Comparison of ENCODE assay signal across 9 mouse cellular contexts in genomic region chr7:24903444-24903825, GRCm38 (mm10). TPM values are rescaled to one million over a fixed set of nuclear protein-coding genes. Genes with fewer than 3 reads are reported as not detected.
DNase-seq lines count a peak whose midpoint lies in the region; ATAC-seq and TF ChIP-seq lines count a peak whose summit lies in the region.
"Had no signal": no experiment of that assay in that cellular context is flagged by ENCODE, and none has a peak within 500 bp of the region (broad histone marks: within the 10 kb centered on the region; RNA-seq: fewer than 3 reads in every experiment).

No protein-coding gene starts in this region.

- TF ChIP-seq CTCF in lung, adult 2 months (IDR thresholded peaks at IDR 0.05; ENCODE audit: insufficient read depth, low read length) = no peak

- WGBS in lung, adult 2 months = 3% methylated on average over 10 of the region's 10 CpGs
- 39% methylated on average over 10 of the region's 10 CpGs for WGBS in embryonic facial prominence, embryonic 10.5 days
- 19% methylated on average over 10 of the region's 10 CpGs for WGBS in intestine, embryonic 14.5 days
- 44% methylated on average over 10 of the region's 10 CpGs for WGBS in neural tube, embryonic 13.5 days

- H3K4me3 ChIP-seq in lung, adult 2 months (replicated peaks; ENCODE audit: extremely low read depth, low read depth, low read length) = peak overlapping the region; percentile 64
- H3K4me3 ChIP-seq in embryonic facial prominence, embryonic 10.5 days = peak overlapping the region; percentile 78
- H3K4me3 ChIP-seq in intestine, embryonic 14.5 days (ENCODE audit: low read depth, low read length) = peak overlapping the region; percentile 70
- peak overlapping the region; percentile 66 for H3K4me3 ChIP-seq in neural tube, embryonic 13.5 days

- peak overlapping the region; percentile 80 for H3K9ac ChIP-seq in intestine, embryonic 14.5 days (ENCODE audit: low read length)
- peak overlapping the region; percentile 78 for H3K9ac ChIP-seq in neural tube, embryonic 13.5 days

- H3K36me3 ChIP-seq in embryonic facial prominence, embryonic 10.5 days (replicated peaks) = peaks cover 10% of the 10 kb centered on the region
- H3K36me3 ChIP-seq in intestine, embryonic 14.5 days (ENCODE audit: control insufficient read depth, insufficient read depth, low read length) = peaks cover 1% of the 10 kb centered on the region; the same call in 1 of the 2 replicates
- peaks cover 3% of the 10 kb centered on the region for H3K36me3 ChIP-seq in neural tube, embryonic 13.5 days

- no peak for ATAC-seq in intestine, embryonic 14.5 days (replicated peaks; ENCODE audit: low FRiP score, low TSS enrichment, low read depth)
- no peak for ATAC-seq in neural tube, embryonic 13.5 days (ENCODE audit: low read depth)

- peak overlapping the region; percentile 88 for H3K27ac ChIP-seq in embryonic facial prominence, embryonic 10.5 days (replicated peaks)
- peak overlapping the region; percentile 88 for H3K27ac ChIP-seq in intestine, embryonic 14.5 days (ENCODE audit: low read depth)
- H3K27ac ChIP-seq in neural tube, embryonic 13.5 days (replicated peaks) = 0 out of 2 replicates have a peak overlapping the region, but pooled peaks have one; percentile 74

- no peak for DNase-seq in lung, adult 2 months
- DNase-seq in lung, postnatal 4 days = no peak
- no peak for DNase-seq in embryonic facial prominence, embryonic 10.5 days (ENCODE audit: low spot score)
- DNase-seq in intestine, embryonic 14.5 days (ENCODE audit: low spot score) = no peak
- no peak for DNase-seq in cerebellum, postnatal 10 days
- no peak for DNase-seq in gastrocnemius, postnatal 10 days
- DNase-seq in adipocyte (ENCODE audit: low spot score) = no peak

- TF ChIP-seq POLR2A in lung, adult 2 months (IDR thresholded peaks at IDR 0.05; ENCODE audit: borderline replicate concordance, extremely low read depth, low read depth, low read length) = no peak

- peaks cover 23% of the 10 kb centered on the region for H3K4me1 ChIP-seq in lung, adult 2 months (ENCODE audit: control insufficient read depth, insufficient read depth, low read length)
- peaks cover 60% of the 10 kb centered on the region for H3K4me1 ChIP-seq in embryonic facial prominence, embryonic 10.5 days
- H3K4me1 ChIP-seq in intestine, embryonic 14.5 days (replicated peaks; ENCODE audit: control insufficient read depth, insufficient read depth, low read length) = peaks cover 30% of the 10 kb centered on the region
- peaks cover 49% of the 10 kb centered on the region for H3K4me1 ChIP-seq in neural tube, embryonic 13.5 days (replicated peaks)

- peak overlapping the region; percentile 83 for H3K4me2 ChIP-seq in intestine, embryonic 14.5 days (ENCODE audit: low read length)
- peak overlapping the region; percentile 75 for H3K4me2 ChIP-seq in neural tube, embryonic 13.5 days

- H3K9me3 ChIP-seq in embryonic facial prominence, embryonic 10.5 days = no peaks in the 10 kb centered on the region
- H3K9me3 ChIP-seq in intestine, embryonic 14.5 days (ENCODE audit: control insufficient read depth, low read length) = no peaks in the 10 kb centered on the region
- H3K9me3 ChIP-seq in neural tube, embryonic 13.5 days = no peaks in the 10 kb centered on the region

- H3K27me3 ChIP-seq in embryonic facial prominence, embryonic 10.5 days (replicated peaks; ENCODE audit: low read depth, poor library complexity, severe bottlenecking) = no peaks in the 10 kb centered on the region
- H3K27me3 ChIP-seq in intestine, embryonic 14.5 days (replicated peaks; ENCODE audit: control insufficient read depth, insufficient read depth, low read length) = no peaks in the 10 kb centered on the region
- H3K27me3 ChIP-seq in neural tube, embryonic 13.5 days = no peaks in the 10 kb centered on the region

RNA-seq across cellular contexts. Expression of gene Arhgef1, which starts 0.7 kb away (rescaled TPM):
- polyA plus RNA-seq in lung, adult 2 months (2012; rRNA removed) = 360 and 365 TPM in 2 replicates
- polyA plus RNA-seq in embryonic facial prominence, embryonic 10.5 days (2016; fragmentation: Nextera tagmentation; extraction: Ambion mirVana) = 79.9 and 87.0 TPM in 2 replicates
- polyA plus RNA-seq in intestine, embryonic 14.5 days (2014; fragmentation: Nextera tagmentation; extraction: Ambion mirVana) = 80.6 and 85.3 TPM in 2 replicates
- 61.9 and 63.8 TPM in 2 replicates for polyA plus RNA-seq in neural tube, embryonic 13.5 days (2015; fragmentation: Nextera tagmentation; extraction: Ambion mirVana)
- total RNA-seq in gastrocnemius, postnatal 10 days (2021) = 10 to 100 TPM; 40.7 to 64.0 TPM

RNA-seq across cellular contexts. Expression of gene Cd79a, which starts 6.3 kb away (rescaled TPM):
- polyA plus RNA-seq in lung, adult 2 months (2012; rRNA removed) = 49.6 and 61.7 TPM in 2 replicates
- 0.26 and 0.40 TPM in 2 replicates for polyA plus RNA-seq in embryonic facial prominence, embryonic 10.5 days (2016; fragmentation: Nextera tagmentation; extraction: Ambion mirVana)
- 0.28 and 0.32 TPM in 2 replicates for polyA plus RNA-seq in intestine, embryonic 14.5 days (2014; fragmentation: Nextera tagmentation; extraction: Ambion mirVana)
- 0.31 and 0.33 TPM in 2 replicates for polyA plus RNA-seq in neural tube, embryonic 13.5 days (2015; fragmentation: Nextera tagmentation; extraction: Ambion mirVana)
- total RNA-seq in gastrocnemius, postnatal 10 days (2021) = 1 to 10 TPM in 1 of 2 experiments, under 1 TPM in 1; 0.21 to 1.6 TPM

RNA-seq across cellular contexts. Expression of gene Rps19, which starts 19.3 kb away (rescaled TPM):
- 429 and 452 TPM in 2 replicates for polyA plus RNA-seq in lung, adult 2 months (2012; rRNA removed)
- polyA plus RNA-seq in embryonic facial prominence, embryonic 10.5 days (2016; fragmentation: Nextera tagmentation; extraction: Ambion mirVana) = 2,181 and 2,235 TPM in 2 replicates
- polyA plus RNA-seq in intestine, embryonic 14.5 days (2014; fragmentation: Nextera tagmentation; extraction: Ambion mirVana) = 3,468 and 3,555 TPM in 2 replicates
- 1,220 and 1,295 TPM in 2 replicates for polyA plus RNA-seq in neural tube, embryonic 13.5 days (2015; fragmentation: Nextera tagmentation; extraction: Ambion mirVana)
- total RNA-seq in gastrocnemius, postnatal 10 days (2021) = 100 to 1,000 TPM; 680 to 704 TPM

RNA-seq across cellular contexts. Expression of gene Dmrtc2, which starts 33.6 kb away (rescaled TPM):
- not detected in 2 replicates for polyA plus RNA-seq in lung, adult 2 months (2012; rRNA removed)
- polyA plus RNA-seq in embryonic facial prominence, embryonic 10.5 days (2016; fragmentation: Nextera tagmentation; extraction: Ambion mirVana) = not detected in 2 replicates
- not detected in 2 replicates for polyA plus RNA-seq in intestine, embryonic 14.5 days (2014; fragmentation: Nextera tagmentation; extraction: Ambion mirVana)
- not detected in 2 replicates for polyA plus RNA-seq in neural tube, embryonic 13.5 days (2015; fragmentation: Nextera tagmentation; extraction: Ambion mirVana)
- not detected for total RNA-seq in gastrocnemius, postnatal 10 days (2021)
- total RNA-seq: neutrophil, adult 5-6 weeks had no signal

RNA-seq across cellular contexts. Expression of gene Lypd4, which starts 33.7 kb away (rescaled TPM):
- not detected in 2 replicates for polyA plus RNA-seq in lung, adult 2 months (2012; rRNA removed)
- not detected in 2 replicates for polyA plus RNA-seq in embryonic facial prominence, embryonic 10.5 days (2016; fragmentation: Nextera tagmentation; extraction: Ambion mirVana)
- polyA plus RNA-seq in intestine, embryonic 14.5 days (2014; fragmentation: Nextera tagmentation; extraction: Ambion mirVana) = not detected in 2 replicates
- not detected in 2 replicates for polyA plus RNA-seq in neural tube, embryonic 13.5 days (2015; fragmentation: Nextera tagmentation; extraction: Ambion mirVana)
- total RNA-seq in gastrocnemius, postnatal 10 days (2021) = not detected
- total RNA-seq: neutrophil, adult 5-6 weeks had no signal

Comparison
In these comparisons a context has a peak if more than half of its experiments do, and no peak if none do; other contexts are left out.
1. RNA of gene Cd79a, which starts 6.3 kb away (polyA plus RNA-seq): 49.6 to 61.7 TPM in lung, adult 2 months; 0.31 to 0.33 TPM in neural tube, embryonic 13.5 days, 0.28 to 0.32 TPM in intestine, embryonic 14.5 days and 0.26 to 0.40 TPM in embryonic facial prominence, embryonic 10.5 days; every median in the first group is over 10 times any median in the second.
2. Peak in every context shown above with its lines, with median percentiles within 50 percentile points of each other: H3K4me3 ChIP-seq and H3K27ac ChIP-seq.